Mouse (Mus musculus): ENCODE results near the gene Vps52. TPM values are rescaled to one million over a fixed set of nuclear protein-coding genes. Genes with fewer than 3 reads are reported as not detected.
"Not testable (repeated sequence)": the region's sequence is repeated elsewhere in the genome, so short reads cannot be mapped to it uniquely, and the experiment has no call there.

Gene Vps52
- total RNA-seq, 2 experiments from 2014 or later: 53.4 to 59.9 TPM

DNA sequence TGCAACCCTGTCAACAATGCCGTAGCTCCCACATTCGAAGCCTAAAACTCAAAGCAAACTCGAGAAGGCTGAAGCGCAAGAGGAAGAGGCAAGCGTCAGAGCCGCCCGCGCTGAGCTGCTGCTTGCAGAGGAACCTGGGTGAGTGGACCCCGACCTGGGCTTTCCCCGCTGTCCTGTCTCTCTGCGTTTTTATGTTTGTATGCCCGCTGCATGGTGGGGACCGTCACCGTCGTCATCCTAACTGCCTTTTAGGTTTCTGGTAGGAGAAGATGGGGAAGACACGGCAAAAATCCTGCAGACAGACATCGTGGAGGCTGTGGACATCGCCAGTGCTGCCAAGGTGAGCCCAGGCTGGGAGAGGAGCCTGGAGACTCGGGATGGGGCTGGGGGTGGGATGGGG is 14.2 kb upstream of the Vps52 start:
- DNase-seq: no peak

DNA sequence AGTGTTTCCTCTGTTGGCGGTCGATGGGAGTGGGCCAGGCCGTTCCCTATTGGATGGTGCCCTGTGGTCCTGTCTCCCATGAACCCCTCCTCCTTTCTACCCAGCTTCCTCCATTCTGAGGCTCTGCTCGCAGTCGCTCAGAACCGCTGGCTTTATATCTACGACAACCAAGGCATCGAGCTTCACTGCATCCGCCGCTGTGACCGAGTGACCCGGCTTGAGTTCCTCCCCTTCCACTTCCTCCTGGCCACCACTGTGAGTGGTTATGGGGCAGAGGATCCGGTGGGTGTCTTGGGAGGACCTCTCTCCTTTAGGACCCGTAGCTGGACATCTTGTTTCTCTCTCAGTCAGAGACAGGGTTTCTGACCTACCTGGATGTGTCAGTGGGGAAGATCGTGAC is 12.2 kb upstream of the Vps52 start:
- DNase-seq: no peak

DNA sequence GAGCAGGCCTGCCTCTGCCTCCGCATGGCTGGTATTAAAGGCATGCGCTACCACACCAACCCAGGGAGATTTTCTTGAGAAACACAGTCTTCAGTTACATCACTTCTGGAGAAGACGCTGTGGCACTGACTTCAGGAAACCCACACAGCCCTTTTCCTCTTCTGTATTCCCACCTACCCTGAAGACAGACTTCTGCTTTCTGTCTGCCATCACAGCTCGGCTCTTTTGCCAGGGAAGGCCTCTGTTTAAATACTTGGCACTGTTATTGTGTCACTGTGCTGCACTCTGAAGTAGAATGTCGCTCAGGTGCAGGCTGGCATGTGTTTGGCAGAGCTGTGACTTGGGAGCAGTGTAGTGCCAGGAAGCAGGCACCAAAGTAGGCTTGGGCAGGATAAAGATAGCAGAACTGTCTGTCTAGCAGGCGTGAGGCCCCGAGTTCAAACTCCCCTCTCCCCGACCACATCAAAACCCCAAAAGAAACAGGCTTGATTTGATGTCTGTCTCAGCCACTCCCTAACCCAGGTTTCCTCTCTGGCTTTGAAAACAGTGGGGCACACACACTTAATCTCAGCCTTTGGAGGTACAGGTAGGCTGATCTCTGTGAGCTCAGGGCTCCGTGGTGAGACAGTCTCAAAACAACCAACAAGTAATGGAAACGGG is 8.1 kb upstream of the Vps52 start:
- no peak for DNase-seq

DNA sequence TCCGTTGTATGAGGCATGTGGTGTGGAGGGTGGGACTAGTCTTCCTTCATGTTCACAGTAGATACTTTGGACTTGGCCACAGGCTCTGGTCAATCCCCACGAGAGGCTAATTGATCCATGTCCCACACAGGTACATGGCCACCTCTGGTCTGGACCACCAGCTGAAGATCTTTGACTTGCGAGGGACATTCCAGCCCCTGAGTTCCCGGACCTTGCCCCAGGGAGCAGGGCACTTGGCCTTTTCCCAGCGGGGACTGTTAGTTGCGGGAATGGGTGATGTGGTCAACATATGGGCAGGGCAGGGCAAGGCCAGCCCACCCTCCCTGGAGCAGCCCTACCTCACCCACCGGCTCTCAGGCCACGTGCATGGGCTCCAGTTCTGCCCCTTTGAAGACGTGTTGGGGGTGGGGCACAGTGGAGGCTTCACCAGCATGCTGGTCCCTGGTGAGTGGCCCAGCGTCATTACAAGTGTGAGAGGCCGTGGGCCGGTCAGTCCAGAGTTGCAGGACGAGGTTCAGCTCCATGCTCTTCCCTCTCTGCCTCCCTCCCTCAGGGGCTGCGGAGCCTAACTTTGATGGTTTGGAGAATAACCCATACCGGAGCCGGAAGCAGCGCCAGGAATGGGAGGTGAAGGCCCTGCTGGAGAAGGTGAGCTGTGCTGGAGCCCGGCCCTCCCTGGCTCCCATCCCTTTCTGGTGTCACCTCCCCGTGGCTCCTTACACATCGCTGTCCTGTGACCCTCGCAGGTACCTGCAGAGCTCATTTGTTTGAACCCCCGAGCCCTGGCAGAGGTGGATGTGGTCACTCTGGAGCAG is 7.3 kb upstream of the Vps52 start:
- DNase-seq: no peak

DNA sequence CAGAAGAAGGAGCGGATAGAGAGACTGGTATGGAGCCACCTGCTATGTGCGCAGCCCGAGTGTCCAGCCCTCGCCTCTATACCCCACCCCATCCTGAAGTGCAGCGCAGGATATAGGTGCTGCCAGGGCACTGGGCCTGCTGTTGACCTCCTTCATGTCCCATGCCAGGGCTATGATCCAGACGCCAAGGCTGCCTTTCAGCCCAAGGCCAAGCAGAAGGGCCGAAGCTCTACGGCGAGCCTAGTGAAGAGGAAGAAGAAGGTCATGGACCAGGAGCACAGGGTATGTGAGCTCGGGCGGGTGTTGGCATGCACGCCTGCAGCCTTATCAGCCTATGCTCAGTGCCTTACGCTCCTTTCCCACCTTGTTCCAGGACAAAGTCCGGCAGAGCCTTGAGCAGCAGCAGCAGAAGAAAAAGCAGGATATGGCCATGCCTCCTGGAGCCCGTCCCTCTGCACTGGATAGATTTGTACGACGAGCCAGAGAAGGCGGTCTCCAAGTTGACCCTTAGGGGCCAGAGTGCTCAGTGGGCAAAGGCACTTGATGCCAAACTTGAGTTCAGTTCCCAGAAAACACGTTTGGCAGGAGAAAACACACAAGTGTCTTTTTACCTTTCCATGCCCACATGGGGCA is 6.6 kb upstream of the Vps52 start:
- peak; percentile 57 to 65 for DNase-seq

DNA sequence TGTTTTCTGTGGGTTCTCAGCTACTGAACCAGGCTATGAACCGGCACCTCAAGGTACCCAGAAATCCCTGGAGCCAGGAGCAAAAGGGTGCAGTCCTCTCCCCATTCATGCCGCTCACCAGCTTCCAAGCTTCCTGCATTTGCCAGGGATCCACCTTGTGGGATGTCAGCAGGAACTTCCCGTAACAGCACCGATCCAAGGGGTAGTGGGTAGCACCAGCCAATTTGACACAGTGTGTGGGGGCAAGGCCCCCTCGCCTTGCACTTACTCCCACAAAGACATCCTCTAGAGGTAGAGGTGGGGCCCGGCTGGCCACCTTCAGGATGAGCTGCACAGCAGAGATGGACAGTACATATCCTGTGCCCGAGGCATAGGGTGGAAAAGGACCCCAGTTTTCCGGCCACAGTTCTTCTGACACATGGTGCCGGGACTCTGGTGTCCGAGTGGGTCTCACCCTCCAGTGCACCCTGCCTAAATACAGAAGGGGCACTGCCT is 5.4 kb upstream of the Vps52 start:
- DNase-seq: no peak

DNA sequence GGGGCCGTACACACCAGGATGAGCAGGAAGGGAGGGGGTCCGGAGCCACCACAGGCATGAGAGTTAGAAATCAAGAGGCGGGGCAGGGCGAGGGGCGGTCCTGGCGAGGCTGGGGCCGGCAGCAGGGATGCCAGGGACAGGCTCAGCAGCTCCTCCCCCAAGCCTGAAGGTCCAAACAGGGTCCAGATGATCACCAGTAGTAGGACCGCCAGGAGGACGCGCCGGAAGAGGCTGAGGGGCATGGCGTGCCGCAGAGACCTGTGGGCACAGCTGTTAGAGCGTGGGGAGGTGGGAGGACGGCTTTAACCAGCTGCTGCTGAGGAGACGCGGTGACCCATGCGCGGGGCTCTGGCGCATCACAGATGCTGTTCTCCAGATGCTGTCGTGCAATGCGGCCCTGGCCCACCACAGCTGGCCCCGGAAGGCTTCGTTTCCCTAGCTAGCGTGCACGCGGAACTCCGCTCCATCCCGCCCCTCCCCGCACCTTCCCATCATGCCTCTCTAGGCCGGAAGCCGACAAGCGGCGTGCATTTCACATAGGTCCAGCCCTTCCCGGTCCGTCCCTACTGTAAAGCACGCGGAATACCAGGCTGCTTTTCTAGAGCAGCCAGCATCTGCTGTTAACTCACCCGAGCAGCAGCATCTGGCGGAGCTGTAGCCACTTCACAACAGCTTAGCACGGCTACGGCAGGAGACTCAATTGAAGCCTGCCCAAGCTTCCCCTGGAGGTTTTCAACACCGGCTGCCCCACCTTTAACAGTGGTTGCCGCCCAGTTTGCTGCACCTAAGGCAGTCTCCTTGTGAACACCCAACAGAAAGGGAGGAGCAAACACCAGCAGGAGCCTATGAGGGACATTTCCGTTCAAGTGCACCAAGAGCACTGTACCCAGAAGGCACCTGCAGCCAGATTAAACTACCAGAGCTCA is 4.3 kb upstream of the Vps52 start, which contains the start of gene B3galt4:
Gene B3galt4 (minus strand): TSS at position 468 of the 926 bp plus-strand sequence.
- peak; percentile 86 to 90 for DNase-seq

DNA sequence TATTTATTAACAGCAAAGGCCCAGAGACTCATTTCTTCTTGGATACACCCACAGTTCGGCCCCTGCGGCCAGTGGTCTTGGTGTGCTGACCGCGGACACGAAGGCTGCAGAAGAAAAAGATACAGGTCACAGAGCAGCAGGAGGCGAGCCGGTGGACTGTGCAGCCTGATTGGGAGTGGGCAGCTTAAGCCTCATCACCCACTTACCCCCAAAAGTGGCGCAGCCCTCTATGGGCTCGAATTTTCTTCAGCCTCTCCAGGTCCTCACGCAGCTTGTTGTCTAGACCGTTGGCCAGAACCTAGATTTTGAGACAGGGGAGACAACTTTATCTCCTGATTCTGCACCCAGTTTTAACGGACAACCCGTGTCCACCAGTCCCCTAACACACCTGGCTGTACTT is 3.6 kb upstream of the Vps52 start:
- DNase-seq: not testable (repeated sequence)

DNA sequence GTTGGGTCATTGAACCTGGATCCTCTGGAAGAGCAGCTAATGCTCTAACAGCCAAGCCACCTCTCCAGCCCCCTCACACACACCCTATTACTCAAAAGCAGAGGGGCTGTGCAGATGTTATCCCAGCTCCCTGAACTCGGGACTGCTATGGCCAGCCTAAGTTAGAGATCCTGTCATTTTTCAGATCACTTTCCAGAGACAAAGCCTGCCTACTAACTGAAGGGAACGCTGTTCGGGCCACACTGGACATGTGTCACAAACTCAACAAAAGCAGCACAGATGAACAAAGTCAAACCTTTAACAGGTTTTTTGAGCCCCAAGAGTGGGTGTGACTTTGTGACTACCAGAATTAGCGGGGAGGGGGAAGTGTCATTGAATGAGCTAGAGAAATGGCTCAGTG is 2.7 kb upstream of the Vps52 start:
- DNase-seq: no peak

DNA sequence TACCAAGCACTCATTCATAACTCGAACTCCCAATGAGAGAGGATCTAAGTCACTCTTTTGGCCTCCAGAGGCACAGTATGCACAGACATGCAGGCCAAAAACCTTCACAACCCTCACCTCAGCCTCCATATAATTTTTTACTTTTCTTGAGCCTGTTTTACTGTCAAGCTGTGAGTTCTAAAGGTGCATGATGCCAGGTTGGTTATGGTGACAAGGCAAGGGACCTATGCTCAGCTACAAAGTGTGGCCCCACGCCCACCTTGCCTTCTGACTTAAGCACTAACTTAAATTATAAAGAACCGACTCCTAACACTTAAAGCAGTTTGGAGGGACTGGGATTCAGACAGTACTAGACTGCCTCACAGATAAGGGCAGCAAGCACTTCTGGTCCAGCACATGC is 2.3 kb upstream of the Vps52 start:
- DNase-seq: no peak

DNA sequence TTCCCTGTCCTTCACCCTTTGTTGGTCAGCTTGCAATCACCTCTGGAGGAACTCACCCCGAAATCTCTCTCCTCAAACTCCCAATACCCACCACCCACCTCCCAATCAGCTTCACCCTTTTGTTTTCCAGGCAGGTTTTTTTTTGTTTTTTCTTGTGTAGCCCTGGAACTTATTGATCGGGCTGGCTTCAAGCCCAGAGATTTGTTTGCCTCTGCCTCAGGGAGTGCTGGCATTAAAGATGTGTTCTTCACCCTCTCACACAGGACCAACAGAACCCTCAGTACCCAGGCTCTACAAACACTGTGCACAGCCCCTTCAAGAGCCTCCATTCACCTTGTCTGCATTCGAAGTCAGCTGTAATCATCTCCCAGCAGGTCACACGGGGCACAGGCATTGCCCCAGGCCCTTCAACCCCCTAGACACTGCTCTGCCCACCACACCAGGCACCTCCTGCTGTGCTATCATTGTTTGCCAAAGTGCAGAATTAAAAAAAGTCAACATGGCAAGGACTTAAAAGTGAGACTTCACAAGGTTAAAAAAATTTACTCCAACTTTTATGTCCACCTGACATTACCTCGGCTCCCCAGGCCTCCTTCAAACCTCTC is 1.5 kb upstream of the Vps52 start:
- no peak for DNase-seq

DNA sequence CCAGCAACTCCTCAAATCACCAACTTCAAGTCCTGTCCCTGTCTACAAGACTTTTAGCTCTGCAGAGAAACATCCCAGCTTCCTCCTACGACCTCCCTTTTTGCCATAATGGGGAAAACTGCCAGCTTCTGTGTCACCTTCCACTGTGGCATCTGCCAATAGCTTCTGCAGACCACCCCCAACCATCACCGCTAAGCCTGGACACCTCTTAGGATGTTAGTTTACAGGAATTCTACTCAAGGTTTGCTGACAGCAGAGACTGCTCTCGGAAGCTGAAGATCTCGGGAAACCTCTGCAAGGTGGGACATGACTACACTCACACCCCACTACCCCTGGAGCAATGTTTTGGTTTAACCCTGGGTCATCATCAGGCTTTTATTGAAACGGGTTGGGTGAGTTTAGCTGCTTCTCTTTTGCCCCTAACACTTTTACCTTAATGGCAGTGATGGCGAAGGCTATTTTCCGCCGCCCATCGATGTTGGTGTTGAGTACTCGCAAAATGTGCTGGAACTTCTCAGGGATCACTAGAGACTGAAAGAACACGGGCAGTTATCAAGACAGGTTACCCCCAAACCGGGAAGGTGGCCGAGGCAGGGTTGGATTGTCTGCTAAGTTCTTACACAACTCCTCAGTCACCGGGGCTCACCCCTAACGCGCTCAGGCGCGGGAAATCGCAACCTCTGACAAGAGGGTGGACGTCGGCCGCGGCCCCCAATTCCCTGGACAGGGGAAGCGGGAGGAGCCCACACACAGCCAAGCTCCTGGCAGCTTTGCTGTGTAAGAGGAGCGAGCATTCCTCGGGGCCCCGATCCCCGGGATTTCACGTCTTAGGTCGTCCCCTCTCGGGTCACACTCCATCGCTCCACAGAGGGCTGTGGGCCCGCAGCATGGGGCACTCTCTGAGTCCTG is 712 bp upstream of the Vps52 start:
- DNase-seq: peak in 1 of 2 experiments; percentile 46

DNA sequence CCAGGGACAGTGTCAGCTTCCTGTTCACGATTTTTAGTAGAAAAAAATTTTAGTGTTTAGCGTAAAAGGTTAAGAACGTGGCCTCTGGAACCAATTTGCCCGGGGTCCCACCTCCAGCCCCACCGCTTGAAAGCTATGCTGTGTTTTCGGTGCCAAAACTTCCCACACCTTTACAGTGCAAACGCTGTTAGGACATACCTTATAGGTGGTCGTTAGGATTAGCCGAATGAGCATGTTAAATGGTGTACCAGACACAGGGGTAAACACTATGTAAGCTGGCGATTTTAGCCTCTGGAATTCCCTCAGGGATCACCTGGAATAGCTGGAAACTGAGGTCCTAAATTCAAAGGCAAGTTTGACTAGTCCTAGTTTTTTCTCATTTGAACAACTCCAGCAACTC is 724 bp downstream of the Vps52 start:
- DNase-seq: no peak

DNA sequence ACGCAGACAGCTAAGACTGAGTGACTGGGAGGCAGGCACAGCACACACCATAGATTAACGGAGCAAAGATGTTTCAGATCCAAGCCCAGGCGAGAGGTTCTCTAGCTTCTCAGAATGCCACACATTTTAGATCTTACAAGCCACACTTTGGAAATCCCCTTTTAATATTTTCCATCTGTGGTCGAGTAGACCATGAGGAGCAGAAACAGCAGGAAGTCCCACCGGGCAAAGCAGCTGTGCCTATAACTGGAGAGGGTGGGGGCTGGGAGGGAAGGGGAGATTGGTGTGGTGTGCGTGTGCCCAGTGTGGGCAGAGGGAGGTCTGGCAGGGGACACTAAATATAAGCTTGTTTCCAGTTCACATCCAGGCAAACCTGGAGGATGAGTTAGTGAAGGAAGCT is 1.9 kb downstream of the Vps52 start:
- DNase-seq: no peak

DNA sequence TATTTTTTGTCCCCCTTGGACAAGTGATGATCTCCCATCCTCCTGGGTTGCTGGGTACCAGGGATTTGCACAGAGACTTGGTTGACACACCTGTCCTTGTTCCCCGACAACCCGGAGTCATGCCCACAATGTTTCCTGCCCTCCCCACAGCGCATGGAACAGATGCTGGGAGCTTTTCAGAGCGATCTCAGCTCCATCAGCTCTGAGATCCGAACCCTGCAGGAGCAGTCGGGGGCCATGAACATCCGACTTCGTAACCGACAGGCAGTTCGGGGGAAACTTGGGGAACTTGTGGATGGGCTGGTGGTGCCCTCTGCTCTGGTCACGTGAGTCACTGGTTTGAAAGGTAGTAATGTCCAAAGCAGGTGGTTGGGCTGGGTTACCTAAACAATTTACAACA is 2.8 kb downstream of the Vps52 start:
- no peak for DNase-seq

DNA sequence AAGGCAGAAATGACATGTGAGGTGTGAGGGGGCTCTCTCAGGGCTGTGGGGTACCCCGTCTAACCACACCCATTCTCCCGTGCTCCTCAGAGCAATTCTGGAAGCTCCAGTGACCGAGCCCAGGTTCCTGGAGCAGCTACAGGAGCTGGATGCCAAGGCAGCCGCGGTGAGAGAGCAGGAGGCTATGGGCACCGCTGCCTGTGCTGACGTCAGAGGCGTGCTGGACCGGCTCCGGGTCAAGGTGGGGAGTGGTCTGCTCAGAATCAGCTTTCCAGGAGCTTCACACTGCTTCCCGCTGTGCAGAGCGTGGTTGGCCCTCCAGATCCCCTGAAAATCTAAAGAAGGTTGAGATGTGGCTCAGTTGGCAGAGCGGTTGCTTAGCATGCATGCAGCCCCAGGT is 3.5 kb downstream of the Vps52 start:
- DNase-seq: no peak

DNA sequence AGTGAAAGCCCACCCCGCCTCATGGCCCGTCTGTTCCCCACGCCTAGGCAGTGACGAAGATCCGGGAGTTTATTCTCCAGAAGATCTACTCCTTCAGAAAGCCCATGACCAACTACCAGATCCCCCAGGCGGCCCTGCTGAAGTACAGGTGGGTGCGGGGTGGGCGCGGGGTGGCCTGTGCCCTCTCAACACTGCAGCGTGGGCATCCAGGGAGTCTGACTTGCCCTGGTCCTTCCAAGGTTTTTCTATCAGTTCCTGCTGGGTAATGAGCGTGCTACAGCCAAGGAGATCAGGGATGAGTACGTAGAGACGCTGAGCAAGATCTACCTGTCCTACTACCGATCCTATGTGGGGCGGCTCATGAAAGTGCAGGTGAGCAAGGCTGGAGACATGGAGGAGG is 4.3 kb downstream of the Vps52 start:
- no peak for DNase-seq

DNA sequence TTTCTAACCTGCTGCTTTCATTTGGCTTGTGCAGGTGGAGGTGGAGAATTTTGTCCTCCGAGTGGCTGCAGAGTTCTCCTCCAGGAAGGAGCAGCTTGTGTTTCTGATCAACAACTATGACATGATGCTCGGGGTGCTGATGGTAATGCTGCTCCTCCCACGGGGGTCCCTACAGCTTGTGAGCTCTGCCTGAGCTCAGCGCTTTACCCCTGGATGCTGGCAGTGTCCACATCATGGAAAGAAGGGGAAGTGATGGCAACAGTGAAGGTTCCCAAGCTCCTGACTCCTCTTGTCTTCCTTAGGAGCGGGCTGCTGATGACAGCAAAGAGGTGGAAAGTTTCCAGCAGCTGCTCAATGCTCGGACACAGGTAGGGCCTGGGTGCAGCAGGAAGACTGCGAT is 7.3 kb downstream of the Vps52 start:
- DNase-seq: no peak

DNA sequence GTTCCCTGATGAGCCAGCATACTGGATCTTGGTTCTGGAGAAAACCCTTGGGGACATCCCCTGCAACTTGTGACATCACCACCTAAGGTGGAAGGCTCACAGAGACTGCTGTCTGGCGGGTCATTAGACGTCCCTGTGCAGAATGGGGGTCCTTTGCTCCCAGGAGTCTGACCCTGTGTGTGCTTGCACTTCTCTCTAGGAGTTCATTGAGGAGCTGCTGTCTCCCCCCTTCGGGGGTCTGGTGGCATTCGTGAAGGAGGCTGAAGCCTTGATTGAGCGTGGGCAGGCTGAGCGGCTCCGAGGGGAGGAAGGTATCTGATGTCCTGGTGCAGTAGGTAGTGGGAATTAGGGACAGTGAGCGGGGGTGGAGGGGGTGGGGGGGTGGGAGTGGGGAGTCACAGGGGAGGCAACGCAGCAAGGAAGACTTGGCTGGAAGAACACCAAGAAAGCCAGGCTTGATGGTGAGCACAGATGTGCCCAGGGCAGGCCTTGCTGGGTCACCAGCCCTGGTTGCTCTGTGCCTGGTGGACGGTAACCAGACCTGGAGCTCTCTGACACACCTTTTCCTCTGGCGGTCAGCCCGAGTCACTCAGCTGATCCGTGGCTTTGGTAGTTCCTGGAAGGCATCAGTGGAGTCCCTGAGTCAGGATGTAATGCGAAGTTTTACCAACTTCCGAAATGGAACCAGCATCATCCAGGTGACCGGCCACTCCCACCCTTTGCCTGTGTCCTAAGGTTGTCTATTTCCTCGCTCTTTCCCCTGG is 9.7 kb downstream of the Vps52 start:
- DNase-seq: no peak

Data from adrenal gland, postnatal 36 days (tissue).